11 mouse cellular contexts compared by ENCODE assay signal in the genomic region with DNA sequence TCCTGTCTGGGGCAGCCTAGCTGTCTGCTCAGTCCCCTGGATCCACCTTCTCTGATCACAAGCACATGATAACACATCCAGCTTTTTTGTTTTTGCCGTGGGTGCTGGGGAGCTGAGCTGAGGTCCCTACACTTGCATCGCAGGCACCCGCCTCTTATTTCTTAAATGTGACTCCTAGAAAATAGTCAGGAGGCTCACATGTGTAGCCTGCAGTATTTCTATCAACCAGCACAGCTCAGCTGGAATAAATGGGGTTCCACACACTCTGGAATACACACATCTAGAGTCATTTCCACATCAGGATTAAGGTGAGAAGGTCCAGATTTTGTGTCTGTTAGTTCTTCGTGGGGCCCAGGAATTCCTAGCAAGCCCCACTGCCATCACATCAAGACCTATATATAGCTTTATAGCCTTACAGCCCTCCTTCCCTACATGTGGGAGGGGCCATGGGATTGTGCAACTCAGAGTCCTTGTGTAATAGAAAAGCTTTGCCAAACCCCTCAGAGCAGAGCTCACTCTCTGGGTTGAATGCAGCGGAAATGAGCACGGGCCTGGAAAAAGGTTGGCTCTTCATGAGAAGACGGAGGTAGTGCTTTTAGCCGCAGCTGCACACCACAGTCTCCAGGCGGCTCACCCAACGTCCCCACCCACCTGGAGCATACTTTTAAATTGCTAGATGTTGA. TPM values are rescaled to one million over a fixed set of nuclear protein-coding genes. Genes with fewer than 3 reads are reported as not detected.
DNase-seq lines count a peak whose midpoint lies in the region; ATAC-seq and TF ChIP-seq lines count a peak whose summit lies in the region.
"Had no signal": no experiment of that assay in that cellular context is flagged by ENCODE, and none has a peak within 500 bp of the region (broad histone marks: within the 10 kb centered on the region; RNA-seq: fewer than 3 reads in every experiment).

No protein-coding gene starts in this region.

- WGBS in lung, postnatal 0 days: 53% methylated on average over 10 of the region's 10 CpGs
- WGBS in forebrain, embryonic 12.5 days: 84% methylated on average over 10 of the region's 10 CpGs

- H3K4me1 ChIP-seq in lung, postnatal 0 days (ENCODE audit: insufficient read depth, low read depth, low read length): no peaks in the 10 kb centered on the region
- no peaks in the 10 kb centered on the region for H3K4me1 ChIP-seq in forebrain, embryonic 12.5 days
- H3K4me1 ChIP-seq: limb, embryonic 12.5 days had no signal

- no peaks in the 10 kb centered on the region for H3K9me3 ChIP-seq in lung, postnatal 0 days (ENCODE audit: low read length)
- H3K9me3 ChIP-seq in forebrain, embryonic 12.5 days: no peaks in the 10 kb centered on the region
- H3K9me3 ChIP-seq: forebrain, embryonic 10.5 days; heart, embryonic 13.5 days; limb, embryonic 12.5 days had no signal

- no peaks in the 10 kb centered on the region for H3K36me3 ChIP-seq in lung, postnatal 0 days (ENCODE audit: insufficient read depth, low read length)
- no peaks in the 10 kb centered on the region for H3K36me3 ChIP-seq in forebrain, embryonic 12.5 days (replicated peaks)
- H3K36me3 ChIP-seq: forebrain, embryonic 10.5 days; heart, embryonic 13.5 days; limb, embryonic 12.5 days had no signal

- no peak overlapping the region for H3K4me2 ChIP-seq in lung, postnatal 0 days (replicated peaks; ENCODE audit: low read depth, low read length)
- no peak overlapping the region for H3K4me2 ChIP-seq in forebrain, embryonic 12.5 days
- H3K4me2 ChIP-seq: heart, embryonic 13.5 days; limb, embryonic 12.5 days had no signal

- ATAC-seq in hematopoietic stem cell, adult 5-6 weeks (replicated peaks in 1 of 2; ENCODE audit: insufficient read depth in 1 of 2, low FRiP score in 2 of 2, low TSS enrichment in 1 of 2, low read depth in 1 of 2, poor library complexity in 2 of 2, severe bottlenecking in 2 of 2): peak; percentile 59 to 66; a peak in 2 of 4 replicates
- peak; percentile 84 for ATAC-seq in lung, postnatal 0 days
- no peak for ATAC-seq in forebrain, embryonic 12.5 days (ENCODE audit: low FRiP score)

- no peak overlapping the region for H3K27ac ChIP-seq in lung, postnatal 0 days (ENCODE audit: low read length)
- no peak overlapping the region for H3K27ac ChIP-seq in forebrain, embryonic 12.5 days
- H3K27ac ChIP-seq: forebrain, embryonic 10.5 days; heart, embryonic 13.5 days; limb, embryonic 12.5 days had no signal

- DNase-seq in heart, adult 11 months: peak; percentile 82
- no peak for DNase-seq in heart, postnatal 4 days
- peak; percentile 93 for DNase-seq in 416B (ENCODE audit: low read depth)
- DNase-seq in lung, postnatal 0 days (ENCODE audit: low spot score): peak; percentile 80
- DNase-seq in cerebellum, adult 9-10 months: no peak
- DNase-seq in right cerebral cortex, postnatal 14 days: no peak

- no peaks in the 10 kb centered on the region for H3K27me3 ChIP-seq in lung, postnatal 0 days (replicated peaks; ENCODE audit: insufficient read depth, low read length)
- H3K27me3 ChIP-seq in forebrain, embryonic 12.5 days: no peaks in the 10 kb centered on the region
- H3K27me3 ChIP-seq: heart, embryonic 13.5 days; limb, embryonic 12.5 days had no signal

- H3K4me3 ChIP-seq in lung, postnatal 0 days (ENCODE audit: low read depth, low read length): no peak overlapping the region
- H3K4me3 ChIP-seq in forebrain, embryonic 12.5 days (replicated peaks): no peak overlapping the region
- H3K4me3 ChIP-seq: forebrain, embryonic 10.5 days; heart, embryonic 13.5 days; limb, embryonic 12.5 days had no signal

- no peak for TF ChIP-seq EP300 in lung, postnatal 0 days (IDR thresholded peaks at IDR 0.05)

- H3K9ac ChIP-seq in lung, postnatal 0 days (replicated peaks; ENCODE audit: low read depth): no peak overlapping the region
- H3K9ac ChIP-seq in forebrain, embryonic 12.5 days: no peak overlapping the region
- H3K9ac ChIP-seq: heart, embryonic 13.5 days; limb, embryonic 12.5 days had no signal

- TF ChIP-seq CTCF in lung, postnatal 0 days (IDR thresholded peaks at IDR 0.05): no peak

RNA-seq across cellular contexts. Expression of a gene that starts 2.9 kb away (rescaled TPM):
- 1 to 10 TPM; 7.9 TPM for total RNA-seq in heart, postnatal 4 days (2021)
- total RNA-seq in hematopoietic stem cell, adult 5-6 weeks (2017): 11.0 and 18.4 TPM in 2 replicates
- polyA plus RNA-seq in lung, postnatal 0 days (2015; fragmentation: Nextera tagmentation; extraction: Ambion mirVana): 25.5 and 29.0 TPM in 2 replicates
- polyA plus RNA-seq in forebrain, embryonic 12.5 days (2016; fragmentation: Nextera tagmentation; extraction: Ambion mirVana): 7.1 and 7.4 TPM in 2 replicates

RNA-seq across cellular contexts. Expression of a gene that starts 34.4 kb away (rescaled TPM):
- total RNA-seq in heart, postnatal 4 days (2021): 1 to 10 TPM; 7.8 to 8.3 TPM
- total RNA-seq in hematopoietic stem cell, adult 5-6 weeks (2017): 0.15 and 1.8 TPM in 2 replicates
- 3.4 and 3.5 TPM in 2 replicates for polyA plus RNA-seq in lung, postnatal 0 days (2015; fragmentation: Nextera tagmentation; extraction: Ambion mirVana)
- 23.5 and 28.2 TPM in 2 replicates for polyA plus RNA-seq in forebrain, embryonic 12.5 days (2016; fragmentation: Nextera tagmentation; extraction: Ambion mirVana)

Comparison
In these comparisons a context has a peak if more than half of its experiments do, and no peak if none do; other contexts are left out.
1. DNase-seq: peak in heart, adult 11 months (single experiment), 416B (single experiment) and lung, postnatal 0 days (single experiment); none in heart, postnatal 4 days (single experiment), cerebellum, adult 9-10 months (single experiment) and right cerebral cortex, postnatal 14 days (single experiment).